Mouse (Mus musculus) kidney, embryonic 16.5 days (tissue): ENCODE data around the gene Ddx28. TPM values are rescaled to one million over a fixed set of nuclear protein-coding genes. Genes with fewer than 3 reads are reported as not detected.

Experiments
- polyA plus RNA-seq: library from polyadenylated mRNA; unstranded; fragments of >200 nt; fragmentation: Nextera tagmentation; extraction: Ambion mirVana; gene quantifications from 2 replicates; pipeline ENCODE4 v1.2.1, GENCODE M21; 2015

The Ddx28 gene
- polyA plus RNA-seq, 1 experiment from 2014 or later, result 19.8 TPM

Other genes with a start within 250 kb of the Ddx28 start
- 10.7 and 13.3 TPM in 2 replicates for gene Ranbp10, start 184.5 kb downstream of the Ddx28 start, polyA plus RNA-seq
- 0.21 and 0.24 TPM in 2 replicates for gene Tsnaxip1, start 184.2 kb downstream of the Ddx28 start, polyA plus RNA-seq
- gene Cenpt, start 158.6 kb downstream of the Ddx28 start, polyA plus RNA-seq, result 44.7 and 46.3 TPM in 2 replicates
- 65.2 and 66.1 TPM in 2 replicates for gene Thap11, start 156.8 kb downstream of the Ddx28 start, polyA plus RNA-seq
- gene Nutf2, start 151.3 kb downstream of the Ddx28 start, polyA plus RNA-seq, result 186 and 242 TPM in 2 replicates
- gene Edc4, start 131.0 kb downstream of the Ddx28 start, polyA plus RNA-seq, result 58.8 and 61.1 TPM in 2 replicates
- gene Nrn1l, start 118.3 kb downstream of the Ddx28 start, polyA plus RNA-seq, result 0.53 and 0.85 TPM in 2 replicates
- gene Pskh1, start 111.4 kb downstream of the Ddx28 start, polyA plus RNA-seq, result 44.3 and 46.7 TPM in 2 replicates
- gene Ctrl, start 78.0 kb downstream of the Ddx28 start, polyA plus RNA-seq, result 0.82 and 1.8 TPM in 2 replicates
- 33.3 and 46.5 TPM in 2 replicates for gene Psmb10, start 73.4 kb downstream of the Ddx28 start, polyA plus RNA-seq
- 1.3 and 1.8 TPM in 2 replicates for gene Lcat, start 68.5 kb downstream of the Ddx28 start, polyA plus RNA-seq
- gene Slc12a4, start 45.8 kb downstream of the Ddx28 start, polyA plus RNA-seq, result 36.1 and 36.2 TPM in 2 replicates
- not detected in 2 replicates for gene Dpep3, start 32.5 kb downstream of the Ddx28 start, polyA plus RNA-seq
- 19.7 and 24.6 TPM in 2 replicates for gene Dus2, start 20.5 kb downstream of the Ddx28 start, polyA plus RNA-seq
- gene Dpep2nb, start 5.9 kb downstream of the Ddx28 start, polyA plus RNA-seq, result not detected in 2 replicates
- 5.7 and 6.7 TPM in 2 replicates for gene Nfatc3, start 47.0 kb upstream of the Ddx28 start, polyA plus RNA-seq
- gene Esrp2, start 125.1 kb upstream of the Ddx28 start, polyA plus RNA-seq, result 24.3 and 28.5 TPM in 2 replicates
- gene Pla2g15, start 138.5 kb upstream of the Ddx28 start, polyA plus RNA-seq, result 14.9 and 15.6 TPM in 2 replicates
- 49.9 and 52.4 TPM in 2 replicates for gene Slc7a6, start 157.0 kb upstream of the Ddx28 start, polyA plus RNA-seq
- gene Slc7a6os, start 199.1 kb upstream of the Ddx28 start, polyA plus RNA-seq, result 32.2 and 32.4 TPM in 2 replicates
- gene Prmt7, start 199.1 kb upstream of the Ddx28 start, polyA plus RNA-seq, result 54.8 and 55.3 TPM in 2 replicates